Mouse (Mus musculus) megakaryocyte-erythroid progenitor cell, adult 5-6 weeks (primary cell): ENCODE data around the gene Creb3l1. TPM values are rescaled to one million over a fixed set of nuclear protein-coding genes. Genes with fewer than 3 reads are reported as not detected.

ENCODE experiments used
- ATAC-seq: replicated peaks from 2 replicates; pipeline ENCODE4 v1.8.0; 2016; ENCODE audit warnings: mild to moderate bottlenecking, inconsistent platforms; ENCODE audit not compliant: severe bottlenecking, poor library complexity, low FRiP score, low TSS enrichment
- total RNA-seq, 2 experiments: library from RNA; stranded (forward) in 1 of 2; stranded (reverse) in 1 of 2; fragments of 200-1000, 215-1000 nt in 1 of 2; fragments of >200 nt in 1 of 2; fragmentation: Nextera tagmentation in 1 of 2; gene quantifications; 2 replicates each; pipeline ENCODE4 v1.2.3; 2014 to 2017

Creb3l1 gene
- total RNA-seq, 2 experiments from 2014 or later, result 0.33 TPM; not detected in 1

DNA sequence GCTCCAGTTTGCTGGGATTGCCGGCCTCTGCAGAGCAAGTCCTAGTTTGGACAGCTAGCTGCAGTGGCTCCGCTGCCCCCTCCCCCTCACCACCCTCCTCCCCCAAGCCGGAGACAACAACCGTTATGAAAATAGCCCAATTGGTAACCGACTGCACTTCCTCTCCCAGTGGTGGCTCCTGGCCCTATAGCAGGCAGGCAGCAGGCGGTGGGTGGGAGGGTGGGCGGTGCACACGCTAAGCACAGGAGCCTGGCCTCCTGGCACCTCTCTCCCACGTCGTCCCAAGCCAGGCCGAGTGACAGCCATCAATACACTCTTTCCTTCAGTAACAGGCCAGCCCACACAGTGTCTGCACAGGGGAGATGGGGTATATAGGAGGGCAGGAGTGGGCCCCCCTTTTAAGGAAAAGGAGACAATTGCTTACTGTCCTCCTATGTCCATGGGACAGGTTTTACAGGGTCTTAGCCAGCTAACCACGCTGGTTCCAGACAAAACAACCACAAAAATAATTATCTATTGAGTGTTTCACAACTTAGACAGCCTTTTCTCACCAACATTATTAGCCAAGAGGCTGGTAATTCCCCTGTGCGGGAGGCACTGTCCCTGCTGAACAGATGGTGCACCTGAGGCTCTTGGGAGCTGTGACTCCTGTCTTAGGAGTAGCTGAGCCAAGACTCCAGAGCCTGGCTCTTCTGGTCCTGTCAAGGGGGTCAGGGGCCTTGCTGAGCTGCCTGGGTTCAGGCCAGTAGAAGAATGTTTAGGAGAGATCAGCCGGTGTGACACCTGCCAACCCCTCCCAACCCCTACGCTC, 73.8 kb downstream of the Creb3l1 start:
- peak; percentile 54 for ATAC-seq

DNA sequence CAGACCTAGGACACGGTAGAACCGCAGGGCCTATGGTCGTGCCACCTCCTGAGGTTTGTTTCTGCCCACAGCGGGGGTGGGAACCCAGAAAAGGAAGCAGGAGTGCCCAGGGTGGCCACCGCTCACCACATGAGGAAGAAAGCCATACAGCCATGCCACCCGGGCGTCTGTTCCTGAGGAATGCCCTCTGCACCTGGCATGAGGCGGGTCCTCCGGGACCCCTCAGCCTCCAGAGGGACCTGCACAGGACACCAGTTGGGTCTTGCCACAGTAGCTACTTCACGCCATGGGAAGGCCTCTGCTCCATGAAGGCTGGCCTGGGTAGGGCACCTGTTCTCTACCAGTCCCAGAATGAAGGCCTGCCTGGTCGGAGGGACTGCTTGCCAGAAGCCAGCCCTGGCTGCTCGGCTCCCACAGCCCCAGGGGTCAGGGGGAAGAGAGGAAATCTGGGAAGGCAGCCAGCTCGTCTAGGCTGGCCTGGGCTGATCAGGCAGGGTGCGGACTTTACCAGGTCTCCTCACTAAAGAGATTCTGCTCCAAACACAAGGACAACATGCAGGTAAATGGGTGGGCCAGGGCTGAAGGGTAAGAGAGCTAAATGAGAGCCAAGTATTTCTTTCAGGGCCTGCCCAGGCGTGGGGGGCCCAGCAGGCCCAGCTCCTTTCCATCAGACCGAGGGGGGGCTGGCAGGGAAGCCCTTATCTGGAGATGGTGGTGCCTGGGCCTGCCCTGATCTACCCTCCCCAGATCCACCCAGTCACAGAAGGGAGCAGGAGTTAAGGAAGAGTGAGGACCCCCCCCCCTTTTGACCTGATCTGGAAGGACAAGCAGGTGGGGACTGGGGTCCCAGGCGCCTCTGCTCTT, 74.7 kb downstream of the Creb3l1 start:
- peak; percentile 48 for ATAC-seq

GRCm38 (mm10) chr2:91948792-91949241, 75.5 kb downstream of the Creb3l1 start:
- ATAC-seq, result peak; percentile 16

DNA sequence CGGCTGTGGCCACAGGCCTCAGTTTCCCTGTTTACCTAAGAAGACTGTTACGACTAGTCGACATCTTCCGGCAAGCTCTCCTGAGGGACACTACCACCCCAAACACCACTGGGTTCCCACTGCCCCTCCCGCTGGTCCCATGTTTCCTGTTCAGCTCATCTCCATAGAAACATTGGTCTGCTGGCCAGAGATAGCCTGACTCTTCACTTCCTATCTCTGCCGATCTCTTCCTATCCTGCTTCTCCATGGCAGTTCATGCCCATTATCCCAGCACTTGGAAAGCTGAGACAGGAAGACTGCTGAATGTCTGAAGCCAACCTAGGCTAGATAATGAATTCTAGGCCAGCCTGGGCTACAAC, 76.2 kb downstream of the Creb3l1 start:
- ATAC-seq, result 0 out of 2 replicates have a peak, but pooled peaks have one; percentile 5

DNA sequence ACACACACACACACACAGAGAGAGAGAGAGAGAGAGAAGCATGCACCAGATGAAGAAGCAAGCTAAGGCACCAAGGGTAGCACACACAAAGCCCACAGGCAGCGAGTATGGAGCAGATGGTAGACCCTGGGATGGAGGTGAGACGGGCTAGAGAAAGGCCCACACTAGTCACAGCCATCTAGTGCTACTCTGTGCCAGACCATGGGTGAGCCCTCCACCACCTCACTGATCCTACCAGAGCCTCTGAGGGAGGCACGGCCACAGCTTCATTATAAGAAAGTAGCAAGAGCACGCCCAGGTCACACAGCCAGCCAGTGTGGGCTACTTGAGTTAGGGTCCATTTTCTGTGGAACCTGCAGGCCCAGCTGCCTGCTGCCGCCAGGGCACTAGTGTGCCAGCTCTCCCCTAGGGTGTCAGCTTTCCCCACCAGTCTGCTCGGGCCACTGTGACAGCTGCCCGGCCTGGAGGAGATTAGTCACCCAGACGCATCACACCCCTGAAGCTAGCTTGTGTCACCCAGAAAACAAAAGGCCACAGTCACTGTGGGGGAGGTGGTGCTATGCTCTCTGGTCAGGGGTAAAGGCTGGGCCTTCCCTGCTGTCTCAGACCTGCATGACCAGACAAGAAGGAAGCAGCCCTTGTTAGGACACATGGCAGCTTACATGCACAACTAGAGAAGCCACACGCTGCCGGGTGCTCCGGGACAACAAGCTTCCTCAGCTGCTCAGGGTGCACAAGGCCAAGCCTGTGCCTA, 76.7 kb downstream of the Creb3l1 start:
- ATAC-seq, result peak; percentile 43

GRCm38 (mm10) chr2:91946836-91947235, 77.5 kb downstream of the Creb3l1 start:
- ATAC-seq, result no peak

DNA sequence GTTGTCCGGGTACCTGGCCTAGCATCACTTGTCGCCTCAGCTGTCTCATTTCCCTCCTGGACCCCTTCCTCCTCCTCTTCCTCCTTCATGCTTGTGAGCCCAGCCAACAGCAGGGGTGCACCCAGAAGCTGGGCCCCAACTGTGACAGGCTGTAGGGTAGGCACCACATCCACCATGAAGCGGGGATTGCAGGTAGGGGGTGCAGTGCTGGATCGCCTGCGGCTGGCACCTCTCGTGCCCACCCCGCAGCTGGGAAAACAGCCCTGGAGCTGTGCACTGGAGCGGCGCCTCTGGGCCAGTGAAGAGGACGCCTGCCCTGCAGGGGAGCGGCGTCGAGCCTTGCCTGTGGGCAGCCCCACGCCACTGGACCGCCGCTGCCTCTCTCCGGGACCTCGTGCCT, 78.8 kb downstream of the Creb3l1 start, which contains the start of gene Gm9821:
TSS of gene Gm9821 (plus strand) at position 221 of the 400 bp plus-strand sequence.
- ATAC-seq, result no peak

DNA sequence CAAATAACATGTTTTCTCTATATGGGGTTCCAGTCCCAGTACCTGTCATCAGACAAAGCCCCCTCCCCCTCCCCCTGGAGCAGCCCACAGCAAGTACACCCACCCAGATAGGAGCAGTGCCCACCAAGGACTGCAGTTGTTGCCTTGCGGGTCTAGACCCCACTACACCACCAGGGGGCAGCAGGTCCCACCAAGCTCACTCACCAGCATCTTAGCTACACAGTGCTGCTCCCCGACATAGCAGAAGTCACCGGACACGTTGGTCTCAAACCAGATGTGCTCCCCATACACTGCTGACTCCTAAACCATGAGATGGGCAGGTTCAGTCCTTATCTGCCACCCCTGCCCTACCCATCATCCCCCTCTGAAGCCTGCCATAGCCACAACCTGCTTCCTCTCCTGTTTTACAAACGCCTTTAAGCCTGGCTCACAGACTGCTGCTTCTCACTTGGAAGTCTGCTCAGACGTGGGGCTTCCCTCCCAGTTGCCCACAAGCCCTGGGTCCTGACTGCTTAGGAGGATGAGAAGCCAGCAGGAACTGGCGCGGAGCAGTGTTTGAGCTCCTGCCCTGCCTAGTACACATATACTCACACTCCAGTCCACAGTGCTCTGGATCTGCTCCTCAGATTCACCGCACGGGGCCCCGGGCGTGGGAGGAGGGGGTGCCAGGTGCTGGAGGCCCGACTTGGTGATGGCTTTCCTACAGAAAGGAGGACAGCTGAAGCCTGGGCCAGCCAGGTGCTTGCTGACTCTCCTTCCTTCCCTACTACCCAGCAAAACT, 79.9 kb downstream of the Creb3l1 start:
- peak; percentile 40 for ATAC-seq

DNA sequence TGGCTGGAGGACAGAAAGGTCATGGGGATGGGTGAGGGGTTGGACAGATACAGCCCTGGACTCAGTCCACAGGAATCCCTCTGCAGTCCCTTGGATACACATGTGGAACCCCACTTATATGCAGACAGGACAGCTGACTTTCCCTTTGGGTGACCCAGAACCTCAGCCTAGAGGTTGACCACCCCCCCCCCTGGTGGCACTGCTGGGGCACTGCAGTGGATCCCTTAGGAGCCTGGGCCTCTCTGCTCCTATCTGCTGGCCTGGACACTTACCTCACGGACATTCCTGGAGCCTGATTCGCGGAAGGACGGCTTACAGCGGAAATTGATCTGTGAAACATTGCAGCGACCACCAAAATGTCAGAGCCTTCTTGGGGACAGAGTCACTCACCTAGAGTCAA, 81.9 kb downstream of the Creb3l1 start:
- ATAC-seq, result no peak

DNA sequence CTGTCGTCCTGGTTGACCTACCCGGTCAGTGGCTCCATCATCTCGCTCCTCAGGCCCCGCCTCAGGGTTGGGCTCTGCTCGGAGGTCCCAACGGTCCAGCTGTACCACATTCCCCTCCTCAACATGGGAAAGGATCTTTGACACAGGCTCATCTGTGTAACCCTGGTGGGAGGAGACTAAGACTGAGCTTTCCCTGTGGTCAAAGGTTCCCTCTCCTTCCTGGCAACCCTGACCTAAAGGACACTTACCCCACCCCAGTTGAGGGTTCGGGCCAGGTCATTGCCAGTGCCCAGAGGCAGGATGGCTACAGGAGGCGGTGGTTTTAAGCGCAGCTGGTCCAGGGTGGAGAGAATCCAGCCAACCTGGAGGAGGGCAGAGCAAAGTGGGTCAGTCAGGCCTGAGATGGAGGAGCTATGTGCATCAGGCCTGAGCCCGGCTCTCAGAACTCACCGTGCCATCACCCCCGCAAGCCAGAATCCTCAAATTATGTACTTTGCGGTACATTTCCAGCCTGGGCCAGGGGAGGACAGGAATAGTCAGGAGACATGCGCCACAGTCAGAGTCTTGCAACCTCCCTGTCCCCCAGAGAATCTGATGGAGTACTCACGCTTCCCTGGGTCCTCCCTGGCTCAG, 84.9 kb downstream of the Creb3l1 start:
- ATAC-seq, result no peak

GRCm38 (mm10) chr2:91936154-91936553, 88.1 kb downstream of the Creb3l1 start:
- ATAC-seq, result no peak

- ATAC-seq, result no peak
Measured at GRCm38 (mm10) chr2:91934826-91935525, 89.3 kb downstream of the Creb3l1 start.

DNA sequence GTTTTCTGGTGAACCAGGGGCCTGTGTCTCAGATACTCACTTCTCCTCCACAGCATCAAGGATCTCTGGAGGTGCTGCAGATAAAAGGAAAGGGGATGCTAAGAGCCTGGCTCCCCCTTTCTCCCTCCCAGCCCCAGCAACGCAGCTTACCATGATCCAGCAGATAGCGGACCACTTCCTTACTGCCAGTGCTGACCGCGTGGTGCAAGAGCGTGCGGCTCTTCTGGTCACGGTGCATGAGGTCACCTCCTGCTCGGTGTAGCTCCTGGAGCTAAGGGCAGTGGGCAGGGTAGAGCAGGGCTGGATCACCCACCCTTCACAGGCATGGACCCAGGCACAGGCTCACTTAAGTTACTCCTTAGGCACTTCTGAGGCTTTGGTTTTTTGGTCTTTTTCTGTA, 90.3 kb downstream of the Creb3l1 start:
- no peak for ATAC-seq

- no peak for ATAC-seq
Measured at GRCm38 (mm10) chr2:91933471-91933870, 90.8 kb downstream of the Creb3l1 start.

- no peak for ATAC-seq
Measured at GRCm38 (mm10) chr2:91932737-91933350, 91.5 kb downstream of the Creb3l1 start.
